Mouse (Mus musculus) kidney, adult 9 months (tissue): ENCODE data around the gene Pnmal1.
A peak's percentile ranks its signal among the peaks of the same experiment; 100 is the strongest.
"Not testable (repeated sequence)": the region's sequence is repeated elsewhere in the genome, so short reads cannot be mapped to it uniquely, and the experiment has no call there.

Experiments used
- DNase-seq: peaks from one replicate; pipeline ENCODE4 v3.0.0; 2022

Pnmal1 gene

DNA sequence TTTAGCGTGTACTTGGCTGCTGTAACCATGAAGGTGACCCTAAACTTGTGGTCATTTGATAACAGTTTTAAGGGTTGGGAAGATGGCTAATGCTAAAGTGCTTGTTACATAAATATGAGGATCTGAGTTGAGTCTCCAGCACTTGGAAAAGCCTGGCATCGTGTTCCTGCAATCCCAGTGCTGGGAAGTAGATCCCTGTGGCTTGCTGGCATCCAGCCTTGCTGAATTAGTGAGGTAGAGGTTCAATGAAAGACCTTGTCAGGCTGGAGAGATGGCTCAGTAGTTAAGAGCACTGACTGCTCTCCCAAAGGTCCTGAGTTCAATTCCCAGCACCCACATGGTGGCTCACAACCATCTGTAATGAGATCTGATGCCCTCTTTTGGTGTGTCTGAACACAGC is 5.7 kb upstream of the Pnmal1 start:
- DNase-seq = not testable (repeated sequence)

DNA sequence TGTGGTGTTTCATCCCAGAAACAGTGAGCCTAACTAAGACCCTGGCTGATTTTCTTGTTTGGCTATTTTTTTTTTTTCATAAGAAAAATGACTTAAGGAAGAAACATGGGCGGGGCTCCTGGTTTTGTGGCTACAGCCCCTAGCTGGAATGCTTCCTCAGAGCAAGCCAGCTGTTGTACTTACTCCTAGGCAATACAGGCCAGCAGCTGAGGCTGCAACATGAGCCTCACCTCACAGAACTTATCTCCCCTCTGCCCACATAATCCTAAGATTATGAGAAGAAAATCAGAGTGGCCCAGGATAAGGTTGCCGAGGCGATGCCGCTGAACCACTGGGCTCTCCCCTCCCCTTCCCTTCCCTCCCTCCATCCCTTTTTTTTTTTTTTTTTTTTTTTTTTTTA is 3.8 kb upstream of the Pnmal1 start:
- DNase-seq = no peak

DNA sequence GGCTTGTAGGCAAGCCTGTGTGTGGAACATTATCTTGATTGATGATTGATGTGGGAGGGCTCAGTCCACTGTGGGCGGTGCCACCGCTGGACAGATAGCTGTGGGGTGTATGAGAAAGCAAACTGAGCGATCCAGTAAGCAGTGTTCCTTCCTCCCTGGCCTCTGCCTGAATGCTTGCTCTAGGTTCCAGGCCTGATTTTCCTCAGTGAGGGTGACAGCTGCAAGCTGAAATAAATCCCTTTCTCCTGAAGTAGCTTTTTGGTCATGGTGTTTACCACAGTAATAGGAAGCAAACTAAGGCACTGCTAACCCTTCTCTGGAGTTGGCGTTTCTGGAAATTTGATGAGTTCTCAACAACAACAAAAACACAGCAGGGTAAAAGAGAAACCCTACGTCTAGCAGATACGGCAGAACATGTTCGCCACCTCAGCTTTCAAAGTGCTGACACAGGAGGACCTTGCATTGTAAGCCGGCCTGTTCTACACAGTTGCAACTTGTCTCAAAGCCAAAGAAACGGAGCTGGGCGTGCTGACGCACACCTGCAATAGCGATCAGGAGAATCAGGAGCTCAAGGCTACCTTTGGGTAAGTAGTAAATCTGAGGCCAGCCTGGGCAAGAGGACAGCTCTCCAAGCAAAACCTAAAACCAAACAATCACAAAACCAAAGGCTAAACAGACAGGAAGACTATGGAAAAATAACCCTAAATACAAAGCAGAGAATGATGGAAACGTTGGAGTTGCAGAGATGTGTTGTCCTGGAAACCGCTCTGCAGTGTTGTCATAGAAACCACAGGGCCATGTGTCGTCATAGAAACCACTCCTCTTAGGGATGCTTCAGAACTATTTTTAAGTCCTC is 2.8 kb upstream of the Pnmal1 start:
- DNase-seq = no peak

DNA sequence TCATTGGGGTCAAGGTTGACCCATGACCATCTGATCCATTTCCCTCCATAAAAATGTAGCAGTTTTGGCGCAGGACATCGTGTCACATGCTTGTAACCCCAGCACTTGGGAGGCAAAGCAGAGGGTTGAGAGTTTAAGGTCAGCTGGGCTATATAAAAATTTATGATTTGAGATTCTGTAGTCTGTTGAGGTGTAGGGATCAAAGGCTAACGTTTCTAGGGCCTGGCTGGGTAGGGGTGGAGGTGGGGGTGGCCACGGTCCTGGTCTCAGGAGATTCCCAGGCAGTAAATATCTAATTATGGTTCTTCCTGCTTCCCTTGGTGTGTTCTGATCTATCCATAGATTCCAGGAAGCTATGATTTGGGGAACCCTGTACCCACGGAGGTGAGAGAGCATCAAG is 2.2 kb downstream of the Pnmal1 start:
- DNase-seq = no peak

DNA sequence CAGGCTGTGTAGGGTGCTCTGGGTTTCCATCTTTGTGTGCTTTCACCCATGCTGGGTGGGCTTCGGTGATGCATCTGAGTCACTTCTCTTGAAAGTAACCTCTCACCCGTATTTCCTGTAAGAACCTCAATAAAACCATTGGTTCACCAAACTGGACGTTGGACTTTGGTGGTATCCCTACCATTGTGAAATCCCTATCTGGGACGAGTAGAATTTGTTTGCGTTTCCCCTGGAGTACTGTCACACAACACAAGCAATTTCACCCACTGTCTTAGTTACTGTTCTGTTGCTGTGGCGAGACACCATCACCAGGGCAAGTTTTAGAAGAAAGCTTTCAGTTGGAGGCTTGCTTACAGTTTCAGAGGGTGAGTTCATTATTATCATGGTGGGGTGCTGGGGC is 8.9 kb downstream of the Pnmal1 start:
- no peak for DNase-seq

DNA sequence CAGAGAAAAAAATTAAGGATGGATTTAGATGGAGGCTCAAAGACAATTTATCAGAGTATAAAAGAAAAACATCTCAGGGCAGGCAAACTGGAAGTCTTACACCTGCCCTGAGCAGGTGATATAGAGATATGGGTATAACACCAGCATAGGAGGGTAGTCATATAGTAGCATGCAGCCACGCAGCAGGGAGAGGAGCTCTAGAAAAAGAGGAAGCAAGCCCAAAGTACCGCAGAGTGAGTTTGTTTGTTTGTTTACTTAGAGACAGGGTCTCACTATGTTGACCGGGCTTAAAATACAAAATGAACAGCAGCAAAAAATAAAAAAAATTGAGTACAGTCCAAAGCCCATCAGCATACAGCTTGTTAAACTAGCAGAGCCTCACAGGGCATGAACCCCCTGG is 11.7 kb downstream of the Pnmal1 start:
- DNase-seq = no peak

DNA sequence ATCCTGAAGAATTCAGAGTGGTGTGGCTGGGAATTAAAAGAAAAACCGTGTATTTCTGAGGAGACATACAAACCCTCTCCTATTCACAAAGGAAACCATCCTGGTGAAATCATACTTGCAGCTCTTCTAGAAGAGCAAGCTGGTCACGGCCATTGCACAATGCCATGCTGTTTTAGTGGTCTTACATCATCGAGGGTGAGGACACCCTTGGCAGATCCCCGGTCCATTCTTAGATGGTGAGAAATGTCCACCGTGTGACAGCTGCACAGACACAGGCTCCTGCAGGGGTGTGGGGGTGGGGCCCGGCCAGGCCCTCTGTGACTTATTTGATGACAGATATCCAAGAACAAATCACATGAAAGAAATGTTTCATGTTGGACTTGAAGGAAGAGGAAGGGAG is 14.5 kb downstream of the Pnmal1 start:
- no peak for DNase-seq

DNA sequence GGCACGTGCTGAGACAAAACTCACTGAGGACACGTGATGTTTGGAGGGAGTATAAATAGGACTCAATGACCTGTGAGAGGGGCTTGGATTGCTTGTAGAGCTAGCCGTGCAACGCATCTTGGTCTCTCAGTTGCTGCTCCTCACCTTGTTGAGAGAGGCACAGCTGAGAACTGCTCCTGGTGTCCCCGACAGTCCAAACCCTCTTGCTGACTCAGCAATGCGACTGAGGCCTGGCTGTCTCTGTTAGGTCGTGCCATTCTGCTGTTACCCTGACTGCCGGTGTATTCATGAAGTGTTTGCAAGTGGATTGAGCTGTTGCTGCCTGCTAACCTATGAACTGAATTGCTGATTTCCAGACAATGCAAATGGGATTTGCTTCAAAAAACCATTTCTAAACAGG is 16.8 kb downstream of the Pnmal1 start:
- no peak for DNase-seq

DNA sequence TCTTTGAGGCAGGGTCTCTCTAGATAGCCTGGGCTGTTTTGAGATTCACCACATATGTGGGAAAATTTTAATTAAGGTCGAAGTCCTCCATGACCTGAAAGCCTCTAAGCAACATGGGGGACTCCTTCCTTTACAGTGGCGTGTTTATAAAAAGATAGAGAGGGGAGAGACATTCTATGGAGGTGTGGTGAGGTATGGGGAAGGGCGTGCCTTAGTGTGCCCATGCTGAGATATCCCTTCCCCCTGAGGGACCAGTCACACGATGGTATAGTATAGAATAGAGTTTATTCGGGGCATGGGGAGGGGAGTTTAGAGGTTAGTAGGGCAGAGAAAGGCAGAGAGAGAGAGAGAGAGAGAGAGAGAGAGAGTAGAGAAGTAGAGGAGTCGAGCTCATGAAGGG is 18.7 kb downstream of the Pnmal1 start:
- DNase-seq = no peak

DNA sequence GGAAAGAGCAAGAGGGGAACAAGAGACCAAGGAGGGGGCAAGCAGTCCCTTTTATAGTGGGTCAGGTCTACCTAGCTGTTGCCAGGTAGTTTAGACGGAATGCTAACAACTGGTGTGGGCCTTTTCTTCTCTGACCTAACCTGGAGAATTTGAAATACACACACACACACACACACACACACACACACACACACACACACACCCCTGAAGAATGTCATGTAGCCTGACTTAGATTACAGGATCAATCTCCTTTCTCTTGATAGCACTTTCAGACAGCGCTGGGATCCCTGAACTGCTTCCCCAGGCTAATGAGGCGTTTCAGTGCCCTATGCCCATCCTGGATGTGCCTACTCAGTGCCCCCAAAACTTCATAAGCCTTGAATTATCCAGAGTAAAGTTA is 19.1 kb downstream of the Pnmal1 start:
- DNase-seq = no peak

DNA sequence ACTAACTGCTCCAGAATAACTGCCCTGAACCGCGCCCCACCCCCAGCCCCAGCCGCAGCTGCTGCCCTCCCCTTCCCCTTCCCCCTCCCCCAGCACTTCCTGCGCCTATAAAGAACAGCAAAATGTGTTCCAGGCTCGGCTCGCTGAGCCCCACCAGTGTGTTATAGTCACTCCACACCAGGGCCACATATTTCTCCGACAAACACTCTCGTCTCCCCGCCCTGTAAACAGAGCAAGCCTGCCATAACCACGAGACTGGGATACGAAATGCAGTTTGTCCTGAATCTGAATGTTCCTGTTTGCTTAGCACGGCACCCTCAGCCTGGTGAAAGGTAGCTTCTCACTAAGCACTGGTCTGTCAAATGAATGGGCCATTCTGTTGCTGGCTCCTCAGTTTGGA is 20.9 kb downstream of the Pnmal1 start:
- DNase-seq = no peak

DNA sequence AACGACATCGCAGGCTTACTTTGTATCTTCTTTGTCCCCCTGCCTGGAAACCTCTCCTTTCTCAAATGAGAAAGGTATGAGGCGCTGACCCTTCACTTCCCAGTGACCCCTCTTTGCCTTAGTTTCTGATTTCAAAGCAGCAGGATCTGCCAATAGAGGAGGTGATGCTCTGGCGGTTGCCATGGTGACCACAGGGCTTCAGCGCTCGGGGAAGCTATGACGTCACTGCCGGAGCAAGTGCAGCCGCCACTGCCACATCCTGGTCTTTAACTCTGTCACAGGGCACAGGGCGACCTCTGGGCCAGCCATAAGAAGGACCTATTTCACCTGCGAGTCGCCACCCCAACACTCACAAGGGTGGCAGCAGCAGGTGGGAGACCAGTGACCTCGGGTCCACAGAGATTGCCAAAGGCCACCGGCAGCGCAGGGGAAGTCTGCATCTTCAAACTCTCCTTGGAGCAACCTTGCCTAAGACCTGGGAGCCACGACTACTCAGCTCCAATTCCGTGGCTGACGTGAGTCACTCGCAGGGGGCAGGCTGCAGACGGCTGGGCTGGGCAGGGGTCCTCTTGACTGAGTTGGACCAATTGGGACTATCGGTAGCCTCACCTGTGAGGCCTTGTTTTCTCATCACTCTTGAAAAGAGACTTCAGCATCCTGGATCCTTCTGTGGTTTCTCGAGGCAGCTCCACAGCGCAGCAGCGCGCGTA is 23.5 kb downstream of the Pnmal1 start, which contains the start of gene Gm42372:
Gene Gm42372 (plus strand): TSS at position 228 of the 710 bp plus-strand sequence.
- DNase-seq = no peak

DNA sequence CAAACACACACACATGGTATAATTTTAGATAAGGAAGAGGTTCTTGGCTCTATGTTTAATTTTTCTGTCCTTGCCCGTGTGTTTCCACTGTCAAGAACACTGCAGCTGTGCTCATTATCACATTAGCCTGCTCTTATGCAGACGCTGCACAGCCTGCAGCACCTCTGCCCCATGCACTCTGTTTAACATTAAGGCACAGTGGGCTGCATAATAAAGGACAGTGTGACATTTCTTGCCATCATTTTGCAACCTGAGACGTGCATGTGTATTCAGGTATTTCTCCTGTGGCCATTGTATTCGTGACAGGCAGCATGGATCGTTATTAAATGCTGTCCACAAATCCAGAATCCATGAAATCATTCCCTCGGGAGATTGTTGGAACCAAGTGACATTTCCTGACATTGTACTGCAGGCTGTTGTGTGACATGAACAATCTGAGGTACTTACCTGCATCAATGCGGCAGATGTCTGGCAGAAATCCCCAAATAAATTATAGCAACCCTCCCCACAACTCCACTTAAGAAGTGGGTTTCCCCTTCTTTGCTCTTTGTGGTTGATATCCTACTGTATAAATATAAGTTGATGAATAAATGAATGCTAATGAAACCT is 28.2 kb downstream of the Pnmal1 start:
- no peak for DNase-seq

DNA sequence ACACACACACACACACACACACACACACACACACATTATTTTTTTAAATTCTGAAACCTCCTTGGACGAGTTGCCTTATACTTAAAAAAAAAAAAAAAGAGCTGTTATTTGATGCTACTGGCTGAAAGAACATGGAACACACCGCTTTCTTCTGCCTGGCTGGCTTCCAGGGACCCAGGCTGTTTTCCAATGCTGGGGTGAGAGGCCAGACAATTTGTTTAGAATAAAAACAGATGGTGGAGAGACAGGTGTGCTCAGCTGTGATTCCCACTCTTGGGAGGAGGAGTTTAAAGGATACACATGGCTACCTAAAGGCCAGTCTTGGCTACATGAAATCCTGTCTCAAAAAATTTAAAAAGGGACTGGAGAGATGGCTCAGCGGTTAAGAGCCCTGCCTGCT is 28.9 kb downstream of the Pnmal1 start:
- DNase-seq = no peak

DNA sequence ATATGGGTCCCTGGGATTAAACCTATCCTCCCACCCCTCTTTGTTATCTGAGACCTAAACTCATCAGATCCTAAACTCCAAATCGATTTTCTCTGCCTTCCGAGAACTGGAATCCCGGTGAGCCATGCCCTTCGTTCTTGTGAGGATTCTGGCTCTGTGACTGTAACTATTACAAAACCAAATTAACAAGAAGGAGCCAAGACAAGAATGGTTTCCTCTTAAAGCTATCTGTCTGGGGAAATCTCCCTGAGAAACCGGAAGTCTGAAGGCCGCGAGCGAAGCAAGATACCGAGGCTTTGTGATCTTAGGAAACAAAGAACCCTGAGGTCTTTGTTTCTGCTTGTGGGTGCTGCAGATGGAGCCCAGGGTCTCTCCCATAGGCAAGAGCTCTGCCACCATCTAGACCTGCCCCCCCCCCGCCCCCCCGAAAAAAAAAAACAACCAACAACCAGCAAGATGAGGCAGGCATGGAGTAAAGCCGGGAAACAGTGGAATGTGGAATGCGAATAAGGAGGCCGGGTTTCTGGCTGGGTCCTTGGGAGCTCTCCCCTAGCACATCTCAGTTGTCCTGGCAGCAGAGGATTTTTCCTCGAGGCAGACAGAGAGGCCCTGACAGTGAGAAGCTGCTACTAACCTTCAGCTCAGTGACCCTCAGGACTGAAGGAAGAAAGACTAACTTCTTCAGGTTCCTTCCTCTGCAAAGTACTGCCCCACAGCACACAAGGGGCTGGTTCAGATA is 30.7 kb downstream of the Pnmal1 start:
- no peak for DNase-seq

DNA sequence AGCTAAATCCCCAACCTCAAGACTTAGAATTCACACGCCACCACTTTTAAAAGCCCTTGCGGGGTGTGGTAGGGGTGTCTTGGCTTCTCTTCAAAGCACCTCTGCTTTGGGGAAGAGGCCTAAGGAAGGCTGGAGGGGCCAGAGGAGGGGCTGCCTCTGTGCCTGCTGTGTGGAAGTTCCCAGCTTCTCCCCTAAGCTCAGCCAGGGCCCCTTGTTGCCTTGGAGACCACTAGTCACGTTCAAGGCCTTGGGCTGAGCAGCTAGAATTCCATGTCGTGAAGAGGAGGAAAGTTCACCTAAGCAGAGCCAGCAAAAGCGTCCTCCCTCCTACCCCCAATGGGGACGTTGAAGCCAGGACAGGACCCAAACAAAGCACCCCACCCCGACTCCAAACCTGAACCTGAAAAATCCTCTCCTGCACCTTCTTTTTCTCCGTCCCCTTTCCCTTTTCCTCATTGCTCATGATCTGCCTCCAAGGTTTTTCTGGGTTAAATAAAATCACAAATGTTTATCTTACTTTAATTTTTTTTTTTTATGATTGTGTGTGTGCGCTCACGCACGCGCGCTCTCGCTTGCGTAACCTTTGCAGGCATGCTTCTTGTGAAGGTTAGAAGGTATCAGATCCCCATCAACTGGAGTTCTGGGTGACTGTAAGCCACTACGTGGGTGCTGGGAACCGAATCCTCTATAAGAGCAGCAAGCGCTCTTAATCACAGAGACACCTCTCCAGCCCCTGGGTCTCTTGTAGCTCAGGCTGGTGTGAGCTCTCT is 32.4 kb downstream of the Pnmal1 start:
- no peak for DNase-seq

DNA sequence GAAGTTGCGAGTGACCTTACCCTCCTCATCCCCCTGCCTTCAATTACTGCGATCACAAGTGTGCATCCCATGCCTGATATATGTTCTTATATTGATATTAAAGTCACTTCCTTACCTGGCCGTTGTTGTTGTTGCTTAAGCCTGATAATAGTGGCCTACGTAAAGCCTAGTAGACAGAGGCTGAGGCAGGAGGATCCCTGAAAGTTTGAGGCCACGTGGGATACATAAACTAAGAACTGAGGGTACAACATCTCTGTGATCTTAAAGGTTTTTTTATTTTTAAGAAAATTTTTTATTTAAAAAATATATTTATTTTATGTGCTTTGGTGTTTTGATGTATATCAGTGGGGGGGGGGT is 33.0 kb downstream of the Pnmal1 start, which contains the start of gene Ccdc8:
Gene Ccdc8 (plus strand): TSS at position 258 of the 357 bp plus-strand sequence.
- DNase-seq = no peak

DNA sequence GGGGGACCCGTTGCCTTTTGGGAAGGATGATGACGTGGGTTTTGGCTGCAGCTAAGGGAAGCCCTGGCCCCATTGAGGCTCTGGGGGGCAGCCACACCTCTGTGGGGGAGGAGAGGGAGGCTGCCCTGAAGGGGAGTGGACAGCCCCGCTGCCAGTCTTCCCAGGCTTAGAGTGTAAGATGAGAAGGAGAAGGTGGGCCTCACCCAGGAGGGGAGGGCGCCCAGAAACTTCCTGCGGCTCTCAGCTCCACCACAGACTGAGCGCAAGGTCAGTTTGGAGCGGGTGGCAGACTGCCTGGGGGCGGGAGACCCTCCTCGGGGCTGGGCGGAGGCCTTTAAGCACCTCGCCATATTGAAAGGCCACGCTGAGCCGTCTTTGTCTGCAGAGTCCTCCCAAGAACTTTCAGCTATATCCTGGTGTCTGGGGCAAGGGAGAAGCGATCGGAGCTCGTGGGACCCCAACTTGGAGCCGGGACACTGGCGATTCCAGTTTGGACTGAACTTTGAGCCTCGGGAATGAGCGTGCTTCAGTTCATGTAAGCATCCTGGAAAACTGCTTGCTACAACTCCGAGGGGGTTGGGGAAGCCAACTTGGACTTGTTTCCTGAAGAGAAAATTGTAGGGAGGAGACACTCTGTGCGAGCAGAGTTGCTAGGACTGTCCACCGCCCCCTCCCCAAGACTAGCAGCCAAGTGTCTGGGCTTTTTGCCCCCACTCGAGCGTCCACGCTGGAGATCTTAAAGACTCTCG is 34.3 kb downstream of the Pnmal1 start:
- peak; percentile 57 for DNase-seq

DNA sequence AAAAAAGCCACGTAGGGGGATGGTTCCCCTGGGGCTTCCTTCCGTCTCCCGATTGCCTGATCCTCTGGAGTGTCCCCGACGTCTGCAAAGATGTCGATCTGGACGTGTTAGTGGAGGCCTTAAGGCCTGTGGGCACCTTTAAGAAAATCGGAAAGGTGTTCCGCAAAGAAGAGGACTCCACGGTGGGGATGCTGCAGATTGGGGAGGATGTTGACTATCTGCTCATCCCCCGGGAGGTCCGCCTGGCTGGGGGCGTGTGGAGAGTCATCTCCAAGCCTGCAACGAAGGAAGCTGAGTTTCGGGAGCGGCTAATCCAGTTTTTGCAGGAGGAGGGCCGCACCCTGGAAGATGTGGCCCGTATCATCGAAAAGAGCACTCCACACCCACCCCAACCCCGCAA is 34.9 kb downstream of the Pnmal1 start:
- DNase-seq = no peak

DNA sequence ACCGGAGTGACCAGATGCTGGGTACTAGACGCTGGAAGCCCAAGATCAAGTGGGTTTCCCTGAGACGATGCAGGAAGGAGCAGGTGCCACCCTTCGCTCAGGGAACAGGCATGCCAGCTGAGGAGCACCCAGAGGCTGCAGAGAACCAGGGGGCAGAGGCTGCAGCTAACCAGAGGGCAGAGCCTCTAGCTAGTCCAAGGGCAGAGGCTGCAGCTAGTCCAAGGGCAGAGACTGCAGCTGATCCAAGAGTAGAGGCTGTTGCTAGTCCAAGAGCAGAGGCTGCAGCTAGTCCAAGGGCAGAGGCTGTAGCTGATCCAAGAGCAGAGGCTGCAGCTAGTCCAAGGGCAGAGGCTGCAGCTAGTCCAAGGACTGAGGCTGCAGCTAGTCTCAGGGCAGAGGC is 35.9 kb downstream of the Pnmal1 start:
- DNase-seq = no peak

DNA sequence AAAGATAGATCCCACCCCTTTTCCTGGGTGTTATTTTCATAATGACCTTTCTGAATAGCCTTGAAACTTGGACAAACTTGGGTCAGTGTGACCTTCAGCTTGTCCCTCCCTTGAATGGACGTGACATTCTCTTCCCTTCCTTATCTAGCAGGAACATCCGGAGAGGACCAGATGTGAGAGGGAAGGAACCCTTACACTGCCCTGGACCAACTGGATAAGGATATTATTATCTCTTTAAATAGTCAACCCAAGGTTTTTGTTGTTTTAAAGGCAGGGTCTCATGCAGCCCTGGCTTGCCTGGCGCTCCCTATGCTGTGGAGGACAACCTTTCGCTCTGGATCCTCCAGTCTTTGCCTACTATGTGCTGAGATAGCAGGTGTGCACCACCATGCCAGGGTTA is 39.8 kb downstream of the Pnmal1 start:
- no peak for DNase-seq

DNA sequence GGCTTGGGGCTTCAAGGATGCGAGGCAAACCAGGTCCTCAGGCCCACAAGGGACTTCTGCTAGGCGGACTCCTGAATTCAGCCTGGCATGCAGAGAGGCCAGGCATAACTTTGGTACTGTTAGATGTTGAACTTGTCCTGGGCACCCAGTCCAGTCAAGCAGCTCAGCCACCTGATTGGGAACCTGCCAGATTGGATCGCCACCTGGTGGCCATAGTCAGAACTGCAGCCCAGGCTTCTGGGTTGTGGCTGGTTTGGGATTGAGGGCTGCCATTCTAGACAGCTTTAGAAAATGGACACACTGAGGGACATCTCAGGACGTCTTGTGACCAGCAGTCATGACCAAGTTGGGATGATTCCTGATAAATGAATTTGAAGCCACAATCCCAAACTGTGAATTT is 40.2 kb downstream of the Pnmal1 start:
- peak; percentile 93 for DNase-seq
